In genomic region chr7:127196484-127196883, GRCm38 (mm10) we compare ENCODE assay signal across 8 mouse cellular contexts. TPM values are rescaled to one million over a fixed set of nuclear protein-coding genes. Genes with fewer than 3 reads are reported as not detected.
DNase-seq lines count a peak whose midpoint lies in the region; ATAC-seq and TF ChIP-seq lines count a peak whose summit lies in the region.

No protein-coding gene starts in this region.

- peak overlapping the region; percentile 89 for H3K4me2 ChIP-seq in forebrain, embryonic 16.5 days (ENCODE audit: low read length)

- no peak for TF ChIP-seq CTCF in heart, adult 2 months (IDR thresholded peaks at IDR 0.05)
- TF ChIP-seq CTCF in ES-Bruce4 (IDR thresholded peaks at IDR 0.05; ENCODE audit: low read depth, low read length), result no peak

- H3K36me3 ChIP-seq in heart, adult 2 months (ENCODE audit: control insufficient read depth, insufficient read depth, low read length), result no peaks in the 10 kb centered on the region; the same call in 1 of the 2 replicates
- peaks cover 62% of the 10 kb centered on the region for H3K36me3 ChIP-seq in ES-Bruce4 (ENCODE audit: control insufficient read depth, insufficient read depth, low read length, poor library complexity, severe bottlenecking)
- peaks cover 56% of the 10 kb centered on the region for H3K36me3 ChIP-seq in forebrain, embryonic 16.5 days (ENCODE audit: control insufficient read depth, insufficient read depth)
- H3K36me3 ChIP-seq in midbrain, embryonic 10.5 days, result peaks cover 83% of the 10 kb centered on the region

- no peak; the same call in 1 of the 2 replicates for ATAC-seq in forebrain, embryonic 16.5 days

- H3K79me2 ChIP-seq in heart, adult 2 months (replicated peaks; ENCODE audit: control insufficient read depth, insufficient read depth, low read length), result peaks cover 2% of the 10 kb centered on the region; the same call in 1 of the 2 replicates

- H3K27me3 ChIP-seq in heart, adult 2 months (ENCODE audit: control insufficient read depth, insufficient read depth, low read length), result no peaks in the 10 kb centered on the region
- no peaks in the 10 kb centered on the region for H3K27me3 ChIP-seq in ES-Bruce4 (ENCODE audit: control insufficient read depth, insufficient read depth, low read length, poor library complexity, severe bottlenecking)
- H3K27me3 ChIP-seq in forebrain, embryonic 16.5 days (replicated peaks; ENCODE audit: control insufficient read depth, insufficient read depth, low read length), result no peaks in the 10 kb centered on the region
- H3K27me3 ChIP-seq in midbrain, embryonic 10.5 days (ENCODE audit: low read depth, poor library complexity, severe bottlenecking), result no peaks in the 10 kb centered on the region

- no peak overlapping the region for H3K9ac ChIP-seq in heart, adult 2 months (ENCODE audit: low read depth, low read length)
- peak overlapping the region; percentile 83 for H3K9ac ChIP-seq in ES-Bruce4 (ENCODE audit: low read depth, poor library complexity, severe bottlenecking)
- H3K9ac ChIP-seq in forebrain, embryonic 16.5 days (replicated peaks; ENCODE audit: low read depth, low read length), result peak overlapping the region; percentile 74

- H3K4me3 ChIP-seq in heart, adult 2 months, result peak overlapping the region; percentile 68
- peak overlapping the region; percentile 93 for H3K4me3 ChIP-seq in ES-Bruce4 (ENCODE audit: low read depth, low read length)
- H3K4me3 ChIP-seq in forebrain, embryonic 16.5 days (replicated peaks; ENCODE audit: low read length), result peak overlapping the region; percentile 70
- peak overlapping the region; percentile 80 for H3K4me3 ChIP-seq in midbrain, embryonic 10.5 days

- TF ChIP-seq POLR2A in heart, adult 2 months (IDR thresholded peaks at IDR 0.05; ENCODE audit: insufficient read depth, low read depth, low read length), result no peak
- no peak for TF ChIP-seq POLR2A in ES-Bruce4 (IDR thresholded peaks at IDR 0.05; ENCODE audit: insufficient read depth, low read length)

- no peaks in the 10 kb centered on the region for H3K9me3 ChIP-seq in ES-Bruce4 (replicated peaks; ENCODE audit: control insufficient read depth, insufficient read depth, low read length, poor library complexity, severe bottlenecking)
- H3K9me3 ChIP-seq in forebrain, embryonic 16.5 days (ENCODE audit: control insufficient read depth, low read length), result no peaks in the 10 kb centered on the region
- H3K9me3 ChIP-seq in midbrain, embryonic 10.5 days (replicated peaks), result no peaks in the 10 kb centered on the region

- H3K4me1 ChIP-seq in heart, adult 2 months (ENCODE audit: control insufficient read depth, insufficient read depth, low read length), result peaks cover 7% of the 10 kb centered on the region
- peaks cover 2% of the 10 kb centered on the region for H3K4me1 ChIP-seq in ES-Bruce4 (ENCODE audit: control insufficient read depth, insufficient read depth, low read length)
- H3K4me1 ChIP-seq in forebrain, embryonic 16.5 days (replicated peaks; ENCODE audit: control insufficient read depth, insufficient read depth, low read length), result peaks cover 21% of the 10 kb centered on the region
- H3K4me1 ChIP-seq in midbrain, embryonic 10.5 days, result peaks cover 26% of the 10 kb centered on the region

- peak overlapping the region; percentile 70; the same call in 1 of the 2 replicates for H3K27ac ChIP-seq in heart, adult 2 months
- peak overlapping the region; percentile 84 for H3K27ac ChIP-seq in ES-Bruce4 (ENCODE audit: insufficient read depth, low read length)
- H3K27ac ChIP-seq in forebrain, embryonic 16.5 days (ENCODE audit: low read length), result peak overlapping the region; percentile 87
- peak overlapping the region; percentile 94 for H3K27ac ChIP-seq in midbrain, embryonic 10.5 days (replicated peaks)

- no peak for TF ChIP-seq EP300 in heart, adult 2 months (IDR thresholded peaks at IDR 0.05; ENCODE audit: insufficient read depth, low read depth, low read length)
- TF ChIP-seq EP300 in ES-Bruce4 (IDR thresholded peaks at IDR 0.05; ENCODE audit: insufficient read depth, low read depth, low read length), result no peak

- no peak for DNase-seq in heart, adult 2 months
- no peak for DNase-seq in heart, adult 9 months (ENCODE audit: low spot score in 2 of 2)
- no peak for DNase-seq in midbrain, embryonic 10.5 days (ENCODE audit: low spot score)
- no peak for DNase-seq in thymus, postnatal 0 days (ENCODE audit: low spot score)
- DNase-seq in urinary bladder, postnatal 4 days (ENCODE audit: low spot score in 2 of 2), result no peak
- no peak for DNase-seq in kidney, postnatal 14 days

- WGBS in heart, adult 2 months, result 42% methylated on average over 11 of the region's 11 CpGs
- 58% methylated on average over 11 of the region's 11 CpGs for WGBS in forebrain, embryonic 16.5 days
- 59% methylated on average over 11 of the region's 11 CpGs for WGBS in midbrain, embryonic 10.5 days

- intact Hi-C loops in heart, adult 2 months (cut with DNase I), result loop anchor here (1.0 to 10.0 kb wide), 2 partner anchors 12 to 182 kb away; partner anchors contain the start of genes Mvp, Mylpf, Pagr1a and Pagr1b

RNA-seq across cellular contexts. Expression of gene Cd2bp2, which starts 0.6 kb away (rescaled TPM):
- total RNA-seq in heart, adult 2 months (2021), result 10 to 100 TPM; 33.4 to 35.2 TPM
- 18.2 and 26.9 TPM in 2 replicates for polyA plus RNA-seq in heart, adult 2 months (2012; rRNA removed)
- polyA plus RNA-seq in ES-Bruce4 (2011; ENCODE audit: insufficient read depth, insufficient read length, low read depth, missing spikeins), result 98.6 and 120 TPM in 2 replicates
- polyA plus RNA-seq in forebrain, embryonic 16.5 days (2015; fragmentation: Nextera tagmentation; extraction: Ambion mirVana), result 88.2 and 91.0 TPM in 2 replicates
- polyA plus RNA-seq in midbrain, embryonic 10.5 days (2016; fragmentation: Nextera tagmentation; extraction: Ambion mirVana), result 94.3 and 109 TPM in 2 replicates
- polyA plus RNA-seq in thymus, postnatal 0 days (2015; fragmentation: Nextera tagmentation; extraction: Ambion mirVana), result 59.5 and 62.0 TPM in 2 replicates

RNA-seq across cellular contexts. Expression of gene Tbc1d10b, which starts 11.8 kb away (rescaled TPM):
- 10 to 100 TPM; 20.5 to 22.0 TPM for total RNA-seq in heart, adult 2 months (2021)
- 13.6 and 17.4 TPM in 2 replicates for polyA plus RNA-seq in heart, adult 2 months (2012; rRNA removed)
- 42.8 and 55.5 TPM in 2 replicates for polyA plus RNA-seq in ES-Bruce4 (2011; ENCODE audit: insufficient read depth, insufficient read length, low read depth, missing spikeins)
- polyA plus RNA-seq in forebrain, embryonic 16.5 days (2015; fragmentation: Nextera tagmentation; extraction: Ambion mirVana), result 24.9 and 31.0 TPM in 2 replicates
- polyA plus RNA-seq in midbrain, embryonic 10.5 days (2016; fragmentation: Nextera tagmentation; extraction: Ambion mirVana), result 22.7 and 29.4 TPM in 2 replicates
- 20.5 and 27.4 TPM in 2 replicates for polyA plus RNA-seq in thymus, postnatal 0 days (2015; fragmentation: Nextera tagmentation; extraction: Ambion mirVana)

RNA-seq across cellular contexts. Expression of gene Mylpf, which starts 12.2 kb away (rescaled TPM):
- total RNA-seq in heart, adult 2 months (2021), result 1 to 10 TPM; 3.5 TPM
- polyA plus RNA-seq in heart, adult 2 months (2012; rRNA removed), result 0.74 and 1.1 TPM in 2 replicates
- 278 and 351 TPM in 2 replicates for polyA plus RNA-seq in ES-Bruce4 (2011; ENCODE audit: insufficient read depth, insufficient read length, low read depth, missing spikeins)
- polyA plus RNA-seq in forebrain, embryonic 16.5 days (2015; fragmentation: Nextera tagmentation; extraction: Ambion mirVana), result 4.1 and 8.3 TPM in 2 replicates
- 12.6 and 16.5 TPM in 2 replicates for polyA plus RNA-seq in midbrain, embryonic 10.5 days (2016; fragmentation: Nextera tagmentation; extraction: Ambion mirVana)
- polyA plus RNA-seq in thymus, postnatal 0 days (2015; fragmentation: Nextera tagmentation; extraction: Ambion mirVana), result 67.7 and 68.9 TPM in 2 replicates

RNA-seq across cellular contexts. Expression of gene Zfp553, which starts 36.4 kb away (rescaled TPM):
- total RNA-seq in heart, adult 2 months (2021), result 1 to 10 TPM; 6.0 to 6.3 TPM
- polyA plus RNA-seq in heart, adult 2 months (2012; rRNA removed), result 5.0 and 6.5 TPM in 2 replicates
- polyA plus RNA-seq in ES-Bruce4 (2011; ENCODE audit: insufficient read depth, insufficient read length, low read depth, missing spikeins), result 52.1 and 57.0 TPM in 2 replicates
- 66.1 and 69.3 TPM in 2 replicates for polyA plus RNA-seq in forebrain, embryonic 16.5 days (2015; fragmentation: Nextera tagmentation; extraction: Ambion mirVana)
- 75.4 and 78.6 TPM in 2 replicates for polyA plus RNA-seq in midbrain, embryonic 10.5 days (2016; fragmentation: Nextera tagmentation; extraction: Ambion mirVana)
- polyA plus RNA-seq in thymus, postnatal 0 days (2015; fragmentation: Nextera tagmentation; extraction: Ambion mirVana), result 25.4 and 29.7 TPM in 2 replicates

RNA-seq across cellular contexts. Expression of gene Sept1, which starts 36.4 kb away (rescaled TPM):
- 1 to 10 TPM; 2.5 to 4.7 TPM for total RNA-seq in heart, adult 2 months (2021)
- polyA plus RNA-seq in heart, adult 2 months (2012; rRNA removed), result 6.2 and 13.0 TPM in 2 replicates
- polyA plus RNA-seq in ES-Bruce4 (2011; ENCODE audit: insufficient read depth, insufficient read length, low read depth, missing spikeins), result 210 and 229 TPM in 2 replicates
- 18.8 and 26.5 TPM in 2 replicates for polyA plus RNA-seq in forebrain, embryonic 16.5 days (2015; fragmentation: Nextera tagmentation; extraction: Ambion mirVana)
- 31.8 and 32.7 TPM in 2 replicates for polyA plus RNA-seq in midbrain, embryonic 10.5 days (2016; fragmentation: Nextera tagmentation; extraction: Ambion mirVana)
- polyA plus RNA-seq in thymus, postnatal 0 days (2015; fragmentation: Nextera tagmentation; extraction: Ambion mirVana), result 638 and 684 TPM in 2 replicates
